Mouse (Mus musculus) frontal cortex, postnatal 14 days (tissue): Measurements from ENCODE around the gene Gm15319.
"Not testable (repeated sequence)": the region's sequence is repeated elsewhere in the genome, so short reads cannot be mapped to it uniquely, and the experiment has no call there.

ENCODE experiments used
- DNase-seq, 2 experiments: peaks; one replicate each; pipeline ENCODE4 v3.0.0; 2022; ENCODE audit warnings: low spot score in 2 of 2

The Gm15319 gene

DNA sequence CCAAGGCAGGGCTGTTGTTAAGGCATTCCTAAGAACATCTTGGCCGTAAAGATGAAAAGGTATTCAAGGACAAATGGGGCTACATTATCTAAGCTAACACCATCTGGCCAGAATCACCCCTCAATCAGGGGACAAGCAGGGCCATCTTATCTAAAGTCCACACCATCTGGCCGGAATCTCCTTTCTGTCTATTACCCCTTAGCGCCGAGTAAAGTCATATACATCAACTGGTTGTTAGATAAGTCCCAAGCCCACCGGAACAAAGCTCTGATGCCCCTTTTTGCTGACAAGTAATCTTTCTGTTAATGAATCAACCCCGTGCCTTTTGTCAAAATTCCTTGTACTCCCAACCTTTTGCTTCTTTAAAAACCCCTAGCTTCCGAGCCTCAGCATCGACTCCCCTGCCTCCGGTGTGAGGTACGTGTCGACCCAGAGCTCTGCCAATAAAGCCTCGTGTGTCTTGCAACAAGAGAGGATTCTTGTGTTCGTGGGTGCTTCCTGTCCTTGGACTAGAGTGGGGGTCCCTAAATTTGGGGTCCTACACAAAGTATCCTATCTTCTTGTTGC lies 65.0 kb downstream of the Gm15319 start:
- DNase-seq = peak; percentile 40 to 65

DNA sequence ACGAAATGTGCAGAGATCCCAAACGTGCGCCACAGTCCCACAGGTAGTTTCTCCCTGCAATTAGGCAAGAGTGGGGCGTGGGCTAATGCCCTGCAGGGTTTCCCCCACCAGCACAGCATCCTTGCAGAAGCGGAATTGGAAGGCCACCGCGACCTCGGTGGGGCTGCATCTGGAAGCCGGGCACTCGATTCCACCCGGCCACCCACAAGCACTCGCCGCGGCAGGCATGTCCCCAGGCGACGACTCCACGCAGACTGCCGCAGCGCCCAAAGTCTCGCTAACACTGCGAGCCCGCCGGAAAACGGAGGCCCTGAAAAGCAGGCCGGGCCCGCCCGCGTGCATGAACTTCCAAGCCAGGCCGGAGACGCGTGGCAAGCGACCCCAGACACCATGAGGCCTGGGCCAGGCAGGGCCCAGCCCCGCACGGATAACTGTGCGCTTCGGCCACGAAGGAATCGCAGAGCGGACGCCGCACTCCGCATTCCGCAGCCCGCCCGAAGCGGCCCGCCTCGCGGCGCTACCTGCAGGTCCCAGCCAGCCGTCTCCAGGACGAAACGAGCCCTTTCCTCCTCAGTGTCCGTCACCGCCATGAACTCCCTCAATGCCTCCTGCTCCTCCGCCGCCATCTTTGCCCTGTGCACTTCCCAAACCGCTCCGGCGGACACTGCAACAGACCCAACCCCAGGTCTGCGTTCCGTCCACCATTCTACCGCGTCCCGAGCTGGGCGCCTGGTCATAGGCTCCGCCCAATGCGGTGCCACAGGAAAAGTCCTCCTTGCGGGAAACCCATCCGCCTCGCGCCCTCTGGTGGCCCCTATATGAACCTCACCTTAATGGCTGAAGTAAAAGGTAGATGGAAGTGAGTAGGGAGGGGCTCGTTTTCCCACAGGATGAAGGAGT lies 66.0 kb downstream of the Gm15319 start:
- DNase-seq = peak; percentile 73 to 78

DNA sequence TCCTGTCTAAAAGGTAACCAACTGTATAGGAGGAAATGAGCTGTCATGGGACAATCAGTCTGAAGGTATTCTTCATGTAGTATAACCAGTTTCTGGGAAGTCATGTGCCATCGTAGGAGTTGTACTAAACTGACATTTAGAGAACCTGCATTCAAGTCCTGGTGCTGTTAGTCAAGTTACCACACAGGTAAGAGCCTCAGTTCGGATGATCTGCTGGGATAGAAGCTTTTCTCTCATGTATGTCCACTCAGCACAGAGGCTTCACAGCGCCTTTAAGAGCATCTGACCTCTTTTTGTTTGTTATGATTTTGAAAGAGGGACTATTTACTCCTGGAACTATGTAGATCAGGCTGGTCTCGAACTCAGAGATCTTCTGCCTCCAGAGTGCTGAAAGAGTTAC lies 67.1 kb downstream of the Gm15319 start:
- not testable (repeated sequence) for DNase-seq

DNA sequence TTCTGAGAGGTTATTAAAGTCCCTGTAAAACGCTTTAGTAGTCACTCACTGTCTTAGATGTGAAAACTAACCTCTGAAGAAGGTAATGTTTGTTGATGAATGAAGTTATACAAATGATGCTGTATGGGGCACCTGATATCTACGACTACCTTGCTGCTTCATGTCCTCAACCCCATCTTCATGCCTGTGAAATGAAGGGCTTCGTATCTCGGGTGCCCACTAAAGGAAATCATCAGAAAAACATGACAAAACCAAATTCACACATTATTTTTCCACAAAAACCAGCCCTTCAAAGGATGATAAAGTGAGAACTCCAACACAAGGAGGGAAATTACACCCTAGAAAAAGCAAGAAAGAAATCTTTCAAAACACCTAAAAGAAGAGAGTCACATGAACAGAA lies 68.2 kb downstream of the Gm15319 start:
- DNase-seq = peak in 1 of 2 experiments; percentile 9

DNA sequence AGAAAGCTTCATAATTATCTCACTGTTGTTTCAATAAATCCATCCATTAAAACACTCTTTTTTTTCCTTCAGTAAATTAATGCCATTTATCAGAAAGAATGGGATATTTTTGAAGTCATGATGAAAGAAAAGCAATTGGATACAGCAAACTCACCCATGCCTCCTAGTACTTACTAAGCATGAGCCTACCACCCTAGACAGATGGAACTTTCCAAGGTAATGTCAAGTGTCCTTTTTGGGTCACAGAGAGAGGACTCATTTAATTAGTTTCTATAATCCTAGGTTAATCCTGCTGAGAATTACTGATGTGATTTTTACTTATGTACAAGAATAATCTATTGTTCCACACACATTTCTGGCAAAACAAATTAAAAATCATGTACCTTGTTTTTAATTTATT lies 69.0 kb downstream of the Gm15319 start:
- not testable (repeated sequence) for DNase-seq

DNA sequence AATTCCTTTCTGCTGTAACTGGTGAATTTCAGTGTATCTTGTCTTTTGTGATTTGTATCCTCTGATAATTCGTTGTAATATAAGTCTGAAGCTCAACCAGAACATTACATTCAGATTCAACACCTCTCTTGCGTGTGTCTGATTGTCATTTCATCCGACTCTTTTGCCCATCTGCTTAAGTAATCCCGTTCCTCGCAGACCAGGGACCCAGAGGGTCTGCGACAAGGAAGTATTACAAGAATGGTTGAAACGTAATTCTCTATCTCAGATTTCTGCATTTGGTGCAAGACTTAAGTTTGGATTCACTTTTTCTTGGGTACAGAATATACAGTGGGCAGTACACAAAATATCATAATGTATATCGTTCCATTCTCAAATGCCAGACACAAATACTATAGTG lies 73.0 kb downstream of the Gm15319 start:
- not testable (repeated sequence) for DNase-seq

DNA sequence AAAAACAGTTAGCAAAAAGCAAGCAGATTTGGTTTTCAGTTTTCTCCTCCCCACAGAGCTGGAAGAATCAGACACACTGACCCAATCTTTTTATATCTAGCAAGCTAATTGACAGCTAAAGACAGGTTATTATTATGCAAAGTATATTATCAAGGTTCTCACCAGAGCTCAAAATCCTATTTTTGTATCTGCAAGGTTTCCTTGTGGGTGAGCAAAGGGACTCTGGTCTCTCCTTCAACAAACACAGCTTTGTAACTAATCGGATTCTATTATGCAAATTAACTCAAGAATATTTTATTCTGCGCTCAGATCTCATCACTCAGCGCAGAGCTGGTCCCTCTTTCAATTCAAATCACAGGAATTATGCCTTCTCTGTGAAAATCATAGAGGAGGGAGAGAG lies 74.1 kb downstream of the Gm15319 start:
- not testable (repeated sequence) for DNase-seq

DNA sequence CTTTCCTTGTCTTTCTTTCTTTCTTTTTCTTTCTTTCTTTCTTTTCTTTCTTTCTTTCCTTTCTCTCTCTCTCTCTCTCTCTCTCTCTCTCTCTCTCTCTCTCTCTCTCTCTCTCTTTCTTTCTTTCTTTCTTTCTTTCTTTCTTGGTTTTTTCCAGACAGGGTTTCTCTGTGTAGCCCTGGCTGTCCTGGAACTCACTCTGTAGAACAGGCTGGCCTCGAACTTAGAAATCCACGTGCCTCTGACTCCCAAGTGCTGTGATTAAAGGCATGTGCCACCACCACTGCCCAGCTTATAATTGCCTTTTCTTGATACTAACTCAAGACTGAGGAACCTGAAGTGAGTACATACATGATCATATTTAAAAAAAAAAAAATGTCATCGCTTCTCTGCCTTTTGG lies 75.3 kb downstream of the Gm15319 start:
- DNase-seq = not testable (repeated sequence)
